Mouse (Mus musculus): Measurements from ENCODE around the gene Cdkn2a. TPM values are rescaled to one million over a fixed set of nuclear protein-coding genes. Genes with fewer than 3 reads are reported as not detected.
A peak's percentile ranks its signal among the peaks of the same experiment; 100 is the strongest.

The Cdkn2a gene
- total RNA-seq (2014; rRNA removed) (not detected in 2 replicates), polyA plus RNA-seq (2015; fragmentation: Nextera tagmentation; extraction: Ambion mirVana) (not detected in 2 replicates)

- Histone ChIP-seq H3K4me1 (ENCODE audit: insufficient read depth, low read length) (0 out of 2 replicates have a peak, but pooled peaks cover 6% of the 10 kb centered on the region), H3K9ac (replicated peaks; ENCODE audit: low read length) (peak within 1 kb of the TSS; percentile 38), H3K27me3 (ENCODE audit: insufficient read depth, low read length) (peaks cover 86% of the 10 kb centered on the region), H3K4me3 (ENCODE audit: low read length) (peak within 1 kb of the TSS; percentile 58), H3K4me2 (ENCODE audit: low read depth, low read length) (peak within 1 kb of the TSS; percentile 86), H3K27ac (no peak within 1 kb of the TSS), H3K36me3 (ENCODE audit: insufficient read depth, low read length) (no peaks in the 10 kb centered on the region), H3K9me3 (ENCODE audit: low read length) (no peaks in the 10 kb centered on the region)
- TF ChIP-seq CTCF (IDR thresholded peaks at IDR 0.05; ENCODE audit: low read depth) = no peak; the same call in 1 of the 2 replicates
- under 1% methylated on average over 107 of the region's 117 CpGs for WGBS
- DNase-seq (ENCODE audit: low spot score) (peak; percentile 78), ATAC-seq (peak; percentile 94)
These were observed at the start of gene Cdkn2a for GRCm38 (mm10) chr4:89294486-89295440. Gene Cdkn2a (minus strand): TSS chr4:89294653.

- Histone ChIP-seq H3K4me3 (ENCODE audit: low read length) (no peak overlapping the region), H3K4me2 (ENCODE audit: low read depth, low read length) (no peak overlapping the region), H3K4me1 (ENCODE audit: insufficient read depth, low read length) (no peaks in the 10 kb centered on the region), H3K27ac (no peak overlapping the region), H3K9me3 (ENCODE audit: low read length) (no peaks in the 10 kb centered on the region), H3K27me3 (ENCODE audit: insufficient read depth, low read length) (peaks cover 47% of the 10 kb centered on the region), H3K36me3 (ENCODE audit: insufficient read depth, low read length) (no peaks in the 10 kb centered on the region), H3K9ac (replicated peaks; ENCODE audit: low read length) (no peak overlapping the region)
- no peak for DNase-seq (ENCODE audit: low spot score)
- 31% methylated on average over 13 of the region's 13 CpGs for WGBS
- ATAC-seq = no peak
- no peak for TF ChIP-seq CTCF (IDR thresholded peaks at IDR 0.05; ENCODE audit: low read depth)
These were observed 19.0 kb upstream of the Cdkn2a start for GRCm38 (mm10) chr4:89313461-89313860.

GRCm38 (mm10) chr4:89310491-89311254 is 16.2 kb upstream of the Cdkn2a start, which contains the start of gene Cdkn2b:
Gene Cdkn2b (minus strand): TSS chr4:89311039.
- 1% methylated on average over 58 of the region's 61 CpGs for WGBS

GRCm38 (mm10) chr4:89309996-89310395 is 15.5 kb upstream of the Cdkn2a start:
- peak overlapping the region; percentile 46 for H3K4me3 ChIP-seq (ENCODE audit: low read length)
- no peaks in the 10 kb centered on the region for H3K36me3 ChIP-seq (ENCODE audit: insufficient read depth, low read length)

More at GRCm38 (mm10) chr4:89310491-89311254, 16.2 kb upstream of the Cdkn2a start, which contains the start of gene Cdkn2b:
- ATAC-seq (peak; percentile 90), DNase-seq (ENCODE audit: low spot score) (peak; percentile 76)
- Histone ChIP-seq H3K36me3 (ENCODE audit: insufficient read depth, low read length) (no peaks in the 10 kb centered on the region), H3K9me3 (ENCODE audit: low read length) (no peaks in the 10 kb centered on the region), H3K27me3 (ENCODE audit: insufficient read depth, low read length) (peaks cover 75% of the 10 kb centered on the region), H3K4me1 (ENCODE audit: insufficient read depth, low read length) (no peaks in the 10 kb centered on the region), H3K27ac (no peak within 1 kb of the TSS), H3K4me2 (ENCODE audit: low read depth, low read length) (peak within 1 kb of the TSS; percentile 76), H3K4me3 (ENCODE audit: low read length) (peak within 1 kb of the TSS; percentile 46), H3K9ac (replicated peaks; ENCODE audit: low read length) (peak within 1 kb of the TSS; percentile 21; the same call in 1 of the 2 replicates)
- peak; percentile 75 for TF ChIP-seq CTCF (IDR thresholded peaks at IDR 0.05; ENCODE audit: low read depth)

GRCm38 (mm10) chr4:89308001-89308400 is 13.5 kb upstream of the Cdkn2a start:
- no peak overlapping the region for H3K4me2 ChIP-seq (ENCODE audit: low read depth, low read length)
- WGBS = 15% methylated on average over 3 of the region's 3 CpGs
- no peaks in the 10 kb centered on the region for H3K9me3 ChIP-seq (ENCODE audit: low read length)
- no peak overlapping the region for H3K9ac ChIP-seq (replicated peaks; ENCODE audit: low read length)
- ATAC-seq = no peak
- TF ChIP-seq CTCF (IDR thresholded peaks at IDR 0.05; ENCODE audit: low read depth) = no peak
- H3K36me3 ChIP-seq (ENCODE audit: insufficient read depth, low read length) = no peaks in the 10 kb centered on the region
- no peak for DNase-seq (ENCODE audit: low spot score)
- H3K27me3 ChIP-seq (ENCODE audit: insufficient read depth, low read length) = peaks cover 87% of the 10 kb centered on the region
- H3K4me1 ChIP-seq (ENCODE audit: insufficient read depth, low read length) = no peaks in the 10 kb centered on the region
- H3K27ac ChIP-seq = no peak overlapping the region
- no peak overlapping the region for H3K4me3 ChIP-seq (ENCODE audit: low read length)

More at GRCm38 (mm10) chr4:89309996-89310395, 15.5 kb upstream of the Cdkn2a start:
- Histone ChIP-seq H3K9ac (replicated peaks; ENCODE audit: low read length) (no peak overlapping the region), H3K4me1 (ENCODE audit: insufficient read depth, low read length) (no peaks in the 10 kb centered on the region), H3K9me3 (ENCODE audit: low read length) (no peaks in the 10 kb centered on the region), H3K27ac (no peak overlapping the region), H3K4me2 (ENCODE audit: low read depth, low read length) (peak overlapping the region; percentile 76), H3K27me3 (ENCODE audit: insufficient read depth, low read length) (peaks cover 81% of the 10 kb centered on the region)
- DNase-seq (ENCODE audit: low spot score) = no peak
- 3% methylated on average over 11 of the region's 11 CpGs for WGBS
- TF ChIP-seq CTCF (IDR thresholded peaks at IDR 0.05; ENCODE audit: low read depth) = no peak
- no peak for ATAC-seq

GRCm38 (mm10) chr4:89306798-89307365 is 12.4 kb upstream of the Cdkn2a start:
- Histone ChIP-seq H3K4me3 (ENCODE audit: low read length) (no peak overlapping the region), H3K9me3 (ENCODE audit: low read length) (no peaks in the 10 kb centered on the region), H3K36me3 (ENCODE audit: insufficient read depth, low read length) (no peaks in the 10 kb centered on the region), H3K27me3 (ENCODE audit: insufficient read depth, low read length) (peaks cover 88% of the 10 kb centered on the region), H3K27ac (no peak overlapping the region), H3K4me1 (ENCODE audit: insufficient read depth, low read length) (no peaks in the 10 kb centered on the region), H3K4me2 (ENCODE audit: low read depth, low read length) (no peak overlapping the region), H3K9ac (replicated peaks; ENCODE audit: low read length) (no peak overlapping the region)
- 2% methylated on average over 25 of the region's 25 CpGs for WGBS
- TF ChIP-seq CTCF (IDR thresholded peaks at IDR 0.05; ENCODE audit: low read depth) = no peak
- ATAC-seq (no peak), DNase-seq (ENCODE audit: low spot score) (no peak)
